Mouse (Mus musculus): Measurements from ENCODE around the gene Vmn1r94. TPM values are rescaled to one million over a fixed set of nuclear protein-coding genes. Genes with fewer than 3 reads are reported as not detected.
"Not testable (repeated sequence)": the region's sequence is repeated elsewhere in the genome, so short reads cannot be mapped to it uniquely, and the experiment has no call there.

Vmn1r94 gene
- not detected for total RNA-seq (2022)

GRCm38 (mm10) chr7:20168277-20168676 lies at the start of gene Vmn1r94:
Gene Vmn1r94 (minus strand): TSS chr7:20168377.
- not testable (repeated sequence) for DNase-seq (ENCODE audit: low spot score in 2 of 2)

- not testable (repeated sequence) for DNase-seq (ENCODE audit: low spot score in 2 of 2)
These were observed 37.3 kb upstream of the Vmn1r94 start, which contains the start of gene Gm6164 for GRCm38 (mm10) chr7:20205507-20205906. Gene Gm6164 (minus strand): TSS chr7:20205607.

GRCm38 (mm10) chr7:20193410-20193809 lies 25.2 kb upstream of the Vmn1r94 start, which contains the start of gene Vmn1r95:
Gene Vmn1r95 (plus strand): TSS chr7:20193710.
- not testable (repeated sequence) for DNase-seq (ENCODE audit: low spot score in 2 of 2)

GRCm38 (mm10) chr7:20138988-20139387 lies 29.2 kb downstream of the Vmn1r94 start, which contains the start of gene Vmn1r93:
Gene Vmn1r93 (minus strand): TSS chr7:20139088.
- not testable (repeated sequence) for DNase-seq (ENCODE audit: low spot score in 2 of 2)

GRCm38 (mm10) chr7:20122479-20122878 lies 45.7 kb downstream of the Vmn1r94 start, which contains the start of gene Gm16442:
Gene Gm16442 (minus strand): TSS chr7:20122579.
- DNase-seq (ENCODE audit: low spot score in 2 of 2): not testable (repeated sequence)

Other genes starting within 250 kb of the Vmn1r94 start
- 10 to 100 TPM; 12.5 to 16.1 (median 13.8) TPM for gene Pvr, start 247.2 kb downstream of the Vmn1r94 start, total RNA-seq (2022)
- gene Igsf23, start 217.6 kb downstream of the Vmn1r94 start, total RNA-seq (2022): under 1 TPM in 1 of 4 experiments, not detected in 3; 0.20 TPM
- not detected for gene Ceacam20, start 203.0 kb downstream of the Vmn1r94 start, total RNA-seq (2022)
- not detected for gene Nlrp9b, start 176.9 kb downstream of the Vmn1r94 start, total RNA-seq (2022)
- not detected for gene Vmn1r91, start 68.7 kb downstream of the Vmn1r94 start, total RNA-seq (2022)
- gene Gm16442, start 45.8 kb downstream of the Vmn1r94 start, total RNA-seq (2022): not detected
- not detected for gene Vmn1r93, start 29.3 kb downstream of the Vmn1r94 start, total RNA-seq (2022)
- gene Vmn1r95, start 25.3 kb upstream of the Vmn1r94 start, total RNA-seq (2022): not detected
- gene Gm6164, start 37.2 kb upstream of the Vmn1r94 start, total RNA-seq (2022): not detected
- gene Gm4498, start 65.5 kb upstream of the Vmn1r94 start, total RNA-seq (2022): not detected
- gene Gm5890, start 94.5 kb upstream of the Vmn1r94 start, total RNA-seq (2022): not detected
- not detected for gene Gm4133, start 165.7 kb upstream of the Vmn1r94 start, total RNA-seq (2022)
- gene Gm5728, start 207.0 kb upstream of the Vmn1r94 start, total RNA-seq (2022): not detected
- not detected for gene Vmn1r100, start 249.6 kb upstream of the Vmn1r94 start, total RNA-seq (2022)